Mouse (Mus musculus) C2C12 (cell line): ENCODE data around the gene Akap6. TPM values are rescaled to one million over a fixed set of nuclear protein-coding genes. Genes with fewer than 3 reads are reported as not detected.

Experiments used
- H3K27me3 ChIP-seq: one replicate; pipeline ENCODE4 v1.6.1; 2011; ENCODE audit not compliant: control insufficient read depth, insufficient read depth, insufficient read length
- H3K36me3 ChIP-seq: one replicate; pipeline ENCODE4 v1.6.1; 2011; ENCODE audit not compliant: control insufficient read depth, insufficient read depth
- H3K4me3 ChIP-seq: one replicate; pipeline ENCODE4 v1.5.1; 2011; ENCODE audit warnings: mild to moderate bottlenecking, control low read depth; ENCODE audit not compliant: poor library complexity, insufficient read depth, severe bottlenecking
- H3K79me2 ChIP-seq: one replicate; pipeline ENCODE4 v1.6.1; 2011; ENCODE audit not compliant: control insufficient read depth, insufficient read depth
- H3K79me3 ChIP-seq: one replicate; pipeline ENCODE4 v1.6.1; 2011; ENCODE audit warnings: low read depth, control low read depth
- H3ac ChIP-seq: one replicate; pipeline ENCODE3; 2011; ENCODE audit warnings: low read depth; ENCODE audit not compliant: control insufficient read depth, insufficient read length
- CEBPB ChIP-seq: IDR thresholded peaks from one replicate; pipeline ENCODE4 v1.6.1; 2011; ENCODE audit warnings: low read depth, mild to moderate bottlenecking, control low read depth, moderate library complexity
- CTCF ChIP-seq: IDR thresholded peaks from one replicate; pipeline ENCODE4 v1.5.1; 2011; ENCODE audit not compliant: control insufficient read depth, insufficient read depth, insufficient read length
- FOSL1 ChIP-seq: IDR thresholded peaks from one replicate; pipeline ENCODE4 v1.8.0; 2011; ENCODE audit warnings: mild to moderate bottlenecking, low read length; ENCODE audit not compliant: poor library complexity, insufficient read depth, severe bottlenecking
- MAX ChIP-seq: IDR thresholded peaks from one replicate; pipeline ENCODE4 v1.6.1; 2011; ENCODE audit warnings: mild to moderate bottlenecking, control low read depth
- MYOD1 ChIP-seq: IDR thresholded peaks from one replicate; pipeline ENCODE4 v1.6.1; 2011; ENCODE audit warnings: low read depth; ENCODE audit not compliant: control insufficient read depth, insufficient read length
- MYOG ChIP-seq: IDR thresholded peaks from one replicate; pipeline ENCODE4 v1.6.1; 2011; ENCODE audit not compliant: control insufficient read depth, insufficient read length; ENCODE audit errors: extremely low read depth
- USF1 ChIP-seq: IDR thresholded peaks from one replicate; pipeline ENCODE4 v1.6.1; 2011; ENCODE audit warnings: low read depth, mild to moderate bottlenecking, control low read depth, moderate library complexity
- polyA plus RNA-seq: library from polyadenylated mRNA; unstranded; fragments of >200 nt; fragmentation: generic; extraction: Trizol; gene quantifications from one replicate; pipeline ENCODE4 v1.2.1, GENCODE M21; 2012; ENCODE audit warnings: missing spikeins

The Akap6 gene
- polyA plus RNA-seq, 1 experiment = 0.51 TPM

- no peaks in the 10 kb centered on the region for H3K79me3 ChIP-seq
- H3K4me3 ChIP-seq = no peak overlapping the region
- no peak overlapping the region for H3ac ChIP-seq
- H3K79me2 ChIP-seq = no peaks in the 10 kb centered on the region
- TF ChIP-seq MYOG (no peak), MYOD1 (peak; percentile 63)
- H3K27me3 ChIP-seq = no peaks in the 10 kb centered on the region
- H3K36me3 ChIP-seq = no peaks in the 10 kb centered on the region
Observed at GRCm38 (mm10) chr12:52828944-52829736, 130.0 kb downstream of the Akap6 start.

GRCm38 (mm10) chr12:52831782-52832181, 132.6 kb downstream of the Akap6 start:
- Histone ChIP-seq H3K79me2 (no peaks in the 10 kb centered on the region), H3K36me3 (no peaks in the 10 kb centered on the region), H3K27me3 (no peaks in the 10 kb centered on the region), H3K4me3 (no peak overlapping the region), H3K79me3 (no peaks in the 10 kb centered on the region), H3ac (no peak overlapping the region)
- TF ChIP-seq FOSL1 (no peak), CEBPB (no peak), MAX (no peak), MYOD1 (no peak)

GRCm38 (mm10) chr12:52832230-52832629, 133.0 kb downstream of the Akap6 start:
- Histone ChIP-seq H3K79me3 (no peaks in the 10 kb centered on the region), H3K27me3 (no peaks in the 10 kb centered on the region), H3ac (no peak overlapping the region), H3K4me3 (no peak overlapping the region), H3K79me2 (no peaks in the 10 kb centered on the region), H3K36me3 (no peaks in the 10 kb centered on the region)
- peak; percentile 53 for TF ChIP-seq CTCF
- TF ChIP-seq MYOG = no peak
- TF ChIP-seq USF1 = no peak
- no peak for TF ChIP-seq FOSL1
- TF ChIP-seq CEBPB = peak; percentile 14
- TF ChIP-seq MAX = no peak
- TF ChIP-seq MYOD1 = no peak

- TF ChIP-seq MAX = no peak
- no peak for TF ChIP-seq FOSL1
- no peak for TF ChIP-seq CEBPB
- no peak for TF ChIP-seq MYOD1
- TF ChIP-seq CTCF = no peak
- no peak for TF ChIP-seq MYOG
- no peak for TF ChIP-seq USF1
- H3ac ChIP-seq = no peak overlapping the region
- no peaks in the 10 kb centered on the region for H3K79me2 ChIP-seq
- H3K79me3 ChIP-seq = no peaks in the 10 kb centered on the region
- H3K36me3 ChIP-seq = no peaks in the 10 kb centered on the region
- H3K4me3 ChIP-seq = no peak overlapping the region
- H3K27me3 ChIP-seq = no peaks in the 10 kb centered on the region
Observed at GRCm38 (mm10) chr12:52833141-52833540, 134.0 kb downstream of the Akap6 start.

- TF ChIP-seq FOSL1 = no peak
- no peak for TF ChIP-seq USF1
- no peak for TF ChIP-seq CEBPB
- no peak for TF ChIP-seq MYOD1
- TF ChIP-seq MYOG = no peak
- TF ChIP-seq MAX = no peak
- TF ChIP-seq CTCF = no peak
- H3K36me3 ChIP-seq = no peaks in the 10 kb centered on the region
- H3ac ChIP-seq = no peak overlapping the region
- H3K79me2 ChIP-seq = no peaks in the 10 kb centered on the region
- H3K4me3 ChIP-seq = no peak overlapping the region
- H3K79me3 ChIP-seq = no peaks in the 10 kb centered on the region
- H3K27me3 ChIP-seq = no peaks in the 10 kb centered on the region
Observed at GRCm38 (mm10) chr12:52834074-52834473, 134.9 kb downstream of the Akap6 start.

GRCm38 (mm10) chr12:52834781-52835279, 135.6 kb downstream of the Akap6 start:
- no peaks in the 10 kb centered on the region for H3K79me2 ChIP-seq
- H3ac ChIP-seq = peak overlapping the region; percentile 2

More at GRCm38 (mm10) chr12:52834781-52835279, 135.6 kb downstream of the Akap6 start:
- no peak overlapping the region for H3K4me3 ChIP-seq
- no peaks in the 10 kb centered on the region for H3K79me3 ChIP-seq
- no peaks in the 10 kb centered on the region for H3K36me3 ChIP-seq
- H3K27me3 ChIP-seq = no peaks in the 10 kb centered on the region
- TF ChIP-seq MYOG = no peak
- TF ChIP-seq FOSL1 = no peak
- no peak for TF ChIP-seq CEBPB
